Mouse (Mus musculus): ENCODE measurements at regions not wholly inside any gene's neighbourhood (a gene's known extent, or its start where the extent isn't known, plus 50 kb on each side); places are given as distances from the start of the nearest gene placed in this dataset.

DNA sequence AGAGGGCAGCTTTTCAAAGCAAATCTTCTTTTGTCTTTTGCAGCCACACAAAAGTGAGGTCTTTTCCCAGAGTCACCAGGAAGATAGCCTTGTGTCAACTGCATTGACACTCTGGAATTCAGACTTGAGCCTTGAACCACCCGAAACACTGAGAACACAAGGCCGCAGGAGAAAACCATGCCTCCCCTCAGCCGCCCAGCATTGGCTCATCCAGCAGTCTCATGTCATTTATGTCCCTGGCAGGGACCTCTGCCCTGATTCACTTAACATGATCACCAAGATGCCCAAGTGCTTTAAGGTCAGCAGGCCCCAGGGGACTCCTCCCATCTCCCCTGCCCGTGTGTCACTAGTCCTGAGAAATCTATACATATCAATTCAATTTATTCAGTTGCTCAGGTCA is 173.1 kb upstream of the Kdm8 start:
- DNase-seq = no peak

DNA sequence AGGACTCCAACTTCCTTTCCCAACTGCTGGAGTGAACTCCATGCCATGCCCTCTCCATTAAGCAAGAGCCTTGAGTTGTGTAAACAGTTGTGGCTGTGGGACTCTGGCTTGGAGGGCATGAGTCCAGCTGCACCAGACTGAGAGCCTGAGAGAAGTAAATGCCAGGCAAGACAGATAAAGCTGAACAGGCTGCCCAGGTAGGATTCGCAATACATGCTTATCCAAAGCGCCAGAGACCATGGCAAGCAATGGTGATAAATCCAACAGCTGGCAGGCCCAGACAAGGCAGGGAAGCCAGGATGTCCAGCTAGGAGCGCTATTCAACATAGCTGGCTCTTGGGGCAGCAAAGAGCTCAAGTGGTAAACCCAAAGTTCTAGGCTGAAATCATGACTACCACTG is 163.1 kb upstream of the Kdm8 start:
- no peak for DNase-seq

DNA sequence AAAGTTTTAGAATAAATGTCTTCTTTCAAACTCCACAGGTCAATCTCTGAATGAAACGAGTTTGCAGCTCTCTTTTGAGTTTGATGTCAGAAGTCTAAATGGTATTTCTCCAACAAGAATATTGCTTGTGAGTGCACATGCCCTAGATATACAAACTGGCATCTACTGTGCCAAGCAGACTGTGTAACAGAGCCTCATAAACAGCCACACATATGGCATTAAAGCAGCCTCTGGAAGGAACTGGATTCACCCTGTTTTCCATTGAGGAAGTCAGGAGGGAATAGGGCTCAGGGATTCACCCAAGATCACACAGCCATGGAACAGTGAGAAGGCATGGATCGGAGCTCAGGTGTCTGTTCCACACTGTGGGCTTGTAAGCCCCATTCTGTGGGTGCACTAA is 149.2 kb upstream of the Kdm8 start:
- no peak for DNase-seq

DNA sequence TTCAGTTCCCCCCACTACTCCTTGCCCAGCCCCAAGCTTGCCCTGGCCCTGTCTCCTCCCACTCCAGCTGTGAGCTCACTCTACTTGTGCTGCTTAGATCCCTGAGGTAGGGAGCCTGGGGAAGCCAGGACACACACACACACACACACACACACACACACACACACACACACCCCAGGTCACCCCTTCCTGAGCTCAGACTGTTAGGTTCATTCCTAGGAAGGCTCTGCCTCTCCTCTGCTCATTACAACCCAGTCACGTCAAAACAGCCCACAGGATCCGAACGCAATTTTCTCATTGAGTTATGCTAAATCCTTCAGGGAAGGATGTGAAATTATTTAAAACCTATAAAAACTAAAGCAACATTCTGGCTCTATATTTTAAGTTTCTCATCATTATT is 136.0 kb upstream of the Kdm8 start:
- DNase-seq = no peak

DNA sequence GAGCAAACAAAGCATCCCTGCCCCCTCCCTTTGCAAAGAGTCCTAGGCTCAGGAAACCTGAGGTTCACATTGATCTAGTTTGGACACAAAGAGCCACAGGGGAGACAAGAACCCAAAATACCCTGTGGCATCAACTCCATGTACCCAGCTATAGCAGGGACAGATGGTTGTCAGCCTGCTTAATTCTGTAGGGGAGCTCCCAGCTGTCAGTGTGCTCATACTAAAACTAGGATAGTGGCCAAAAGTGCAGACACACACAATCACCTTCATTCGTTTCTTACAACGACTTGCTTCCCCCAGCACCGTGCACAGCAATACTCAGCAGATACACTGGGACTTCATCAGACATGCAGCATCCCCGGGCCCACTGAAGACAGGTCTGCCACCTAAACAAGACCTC is 133.5 kb upstream of the Kdm8 start:
- DNase-seq = no peak

DNA sequence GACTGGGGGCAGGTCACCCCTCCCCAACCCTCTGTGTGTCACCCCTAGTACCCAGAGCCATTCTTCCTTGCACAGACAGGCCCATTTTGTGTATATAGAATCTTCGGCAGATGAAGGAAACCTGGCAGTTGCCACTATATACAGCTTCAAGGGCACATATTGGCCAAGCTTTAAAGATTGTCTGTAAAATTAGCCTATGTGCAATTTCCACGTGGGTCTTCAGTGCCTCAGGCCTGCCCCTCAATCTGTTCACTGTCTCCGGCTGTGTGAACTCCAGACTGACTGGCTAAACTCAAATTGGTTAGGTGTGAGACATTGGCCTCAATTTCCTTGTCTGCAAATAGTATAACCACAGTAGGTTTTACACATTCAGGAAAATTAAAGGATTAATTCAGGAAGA is 130.9 kb upstream of the Kdm8 start:
- no peak for DNase-seq

DNA sequence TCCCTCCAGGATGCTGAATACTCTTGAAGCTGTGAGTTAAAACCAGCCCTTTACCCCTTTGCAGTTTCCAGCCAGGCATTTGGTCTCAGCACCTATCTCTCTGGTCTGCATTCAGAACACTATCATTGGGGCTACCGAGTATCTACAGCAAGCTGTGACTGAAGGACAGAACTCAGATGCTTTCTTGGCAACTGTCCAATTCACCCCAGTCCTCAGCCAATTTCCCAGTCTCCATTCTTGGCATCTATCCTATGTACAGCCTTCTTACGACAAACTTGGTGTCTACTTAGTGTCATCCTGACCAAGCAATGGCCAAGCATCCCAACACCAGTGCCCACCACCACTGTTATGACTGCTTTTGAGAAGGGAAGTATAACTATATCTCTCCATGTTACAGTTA is 109.7 kb upstream of the Kdm8 start:
- no peak for DNase-seq

DNA sequence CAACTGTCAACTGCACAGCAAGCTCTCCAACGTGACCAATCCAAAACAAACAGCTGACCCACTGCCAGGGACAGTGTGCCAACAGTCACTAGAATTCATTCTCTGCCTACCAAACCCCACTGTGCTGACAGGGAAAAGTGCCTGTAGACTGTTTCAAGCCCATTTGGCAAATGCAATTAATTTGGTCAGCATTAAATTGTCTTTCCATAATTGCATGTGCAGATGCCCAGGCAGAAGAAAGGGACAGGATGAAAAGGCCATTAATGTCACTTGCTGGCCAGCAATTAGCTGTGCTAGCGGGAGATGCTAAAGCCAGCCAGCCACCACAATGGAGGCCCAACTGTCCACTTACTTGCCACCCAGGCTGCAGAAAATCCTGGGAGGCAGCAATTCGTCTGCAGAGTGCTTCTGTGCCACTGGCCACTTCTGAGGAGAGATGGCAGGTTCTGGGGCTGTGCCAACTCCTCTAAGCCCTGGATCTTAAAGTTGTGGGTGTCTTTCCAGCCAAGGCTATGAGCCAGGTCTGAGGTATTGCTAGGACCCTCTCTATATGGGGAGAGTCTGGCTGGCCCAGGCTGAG is 108.8 kb upstream of the Kdm8 start:
- DNase-seq = no peak

DNA sequence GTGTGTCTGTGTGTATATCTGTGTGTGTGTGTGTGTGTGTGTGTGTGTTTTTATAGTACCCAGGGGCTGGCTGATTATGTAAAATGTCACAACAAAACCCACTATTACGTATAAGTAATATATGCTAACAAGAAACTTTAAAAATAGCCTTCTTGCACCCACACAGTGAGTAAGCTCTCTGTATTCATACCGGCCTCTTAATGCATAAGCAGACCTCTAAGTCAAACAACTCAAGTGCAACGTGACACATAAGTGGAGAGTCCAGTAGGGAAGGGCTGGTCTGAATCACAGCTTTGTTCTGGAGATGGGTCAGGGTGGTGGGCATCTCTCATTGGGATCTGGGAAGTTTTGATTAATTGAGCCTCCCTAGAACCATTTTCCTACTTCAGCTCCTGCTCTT is 107.7 kb upstream of the Kdm8 start:
- no peak for DNase-seq

DNA sequence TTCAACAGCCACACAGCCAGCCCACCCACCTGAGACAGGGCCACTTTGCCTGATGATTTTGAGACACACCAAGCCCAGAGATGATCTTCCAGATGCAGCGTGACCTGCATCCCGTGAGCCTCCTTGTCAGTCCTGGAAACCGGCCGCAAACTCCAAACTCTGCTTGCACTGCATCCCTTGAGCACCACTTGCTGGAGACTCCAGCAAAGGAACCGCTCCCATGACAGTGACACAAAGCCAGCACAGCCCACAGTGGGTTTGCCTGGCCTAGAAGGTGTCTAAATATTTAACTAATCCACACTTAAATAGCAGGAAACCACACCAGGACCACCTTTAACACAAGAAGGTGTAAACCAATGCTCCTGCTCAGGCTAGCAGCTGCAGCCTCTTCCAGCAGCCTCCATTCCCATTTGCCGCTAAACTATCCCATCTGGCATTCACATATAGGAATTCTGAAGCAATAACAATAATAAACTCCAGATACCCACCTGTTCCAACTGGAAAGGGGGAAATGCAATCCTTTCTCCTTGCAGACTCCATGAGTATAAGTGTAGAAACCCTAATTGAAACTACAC is 106.2 kb upstream of the Kdm8 start:
- no peak for DNase-seq

DNA sequence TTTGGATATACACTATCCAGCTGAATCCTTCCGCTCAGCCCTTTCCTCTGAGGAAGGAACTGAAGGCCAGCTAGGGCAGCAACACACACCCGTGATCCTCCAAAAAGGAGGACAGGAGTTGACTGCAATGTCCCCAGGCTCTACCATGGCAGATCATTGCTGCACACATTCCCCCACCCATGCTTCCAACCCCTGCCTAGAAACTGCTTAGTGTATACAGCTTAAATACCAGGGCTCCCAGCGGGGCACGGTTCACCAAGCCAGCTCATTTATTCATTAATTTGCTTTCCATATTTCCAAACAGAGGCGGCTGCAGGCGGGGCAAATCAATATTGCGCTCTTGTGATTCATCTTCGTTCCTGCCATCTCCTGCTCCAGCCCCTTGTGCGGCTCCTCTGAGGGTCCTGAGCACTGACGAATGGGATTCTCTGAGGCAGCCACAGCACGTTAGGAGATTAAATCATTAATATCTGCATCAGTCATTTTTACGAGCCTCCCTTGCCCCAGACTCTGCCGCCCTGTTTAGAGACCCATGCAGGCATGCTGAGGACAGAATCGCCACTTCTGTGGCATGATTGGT is 104.1 kb upstream of the Kdm8 start:
- no peak for DNase-seq

DNA sequence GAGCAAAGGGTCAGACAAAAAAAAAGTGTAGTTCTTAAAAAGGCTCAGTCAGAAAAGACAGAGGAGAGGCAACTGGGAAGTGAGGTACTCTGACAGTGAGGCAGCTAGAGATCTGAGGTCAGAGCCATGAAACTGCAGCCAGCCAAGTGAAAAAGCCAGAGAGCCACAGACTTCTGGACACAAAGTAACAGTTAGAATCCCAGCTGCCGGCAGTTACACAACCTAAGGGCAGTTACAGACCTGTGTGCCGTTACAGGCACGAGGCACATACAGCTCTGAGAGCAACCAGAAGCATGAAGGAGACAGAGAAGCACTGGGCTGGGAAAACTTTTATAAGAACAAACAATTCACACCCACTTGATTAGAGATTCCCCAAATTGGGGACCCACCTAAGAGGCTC is 94.9 kb upstream of the Kdm8 start:
- DNase-seq = peak; percentile 11

DNA sequence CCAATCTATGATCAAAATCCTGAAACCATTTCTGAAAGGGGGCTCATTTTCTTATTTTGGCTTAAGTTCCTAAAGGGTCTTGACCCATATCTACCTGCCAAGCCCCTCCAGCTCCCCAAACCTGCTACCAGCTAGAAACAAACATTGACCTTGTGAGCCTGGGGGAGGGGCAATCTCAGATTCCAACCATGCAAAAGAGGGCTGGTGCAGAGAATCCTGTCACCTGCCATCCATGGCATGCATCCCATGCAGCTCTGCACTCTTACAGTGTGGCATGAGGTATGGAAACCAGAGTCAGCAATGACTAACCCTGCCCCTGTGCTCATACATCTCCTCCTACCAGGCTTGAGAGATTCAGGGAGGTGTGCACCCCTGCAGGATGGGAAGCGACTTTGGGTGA is 90.3 kb upstream of the Kdm8 start:
- DNase-seq = no peak

DNA sequence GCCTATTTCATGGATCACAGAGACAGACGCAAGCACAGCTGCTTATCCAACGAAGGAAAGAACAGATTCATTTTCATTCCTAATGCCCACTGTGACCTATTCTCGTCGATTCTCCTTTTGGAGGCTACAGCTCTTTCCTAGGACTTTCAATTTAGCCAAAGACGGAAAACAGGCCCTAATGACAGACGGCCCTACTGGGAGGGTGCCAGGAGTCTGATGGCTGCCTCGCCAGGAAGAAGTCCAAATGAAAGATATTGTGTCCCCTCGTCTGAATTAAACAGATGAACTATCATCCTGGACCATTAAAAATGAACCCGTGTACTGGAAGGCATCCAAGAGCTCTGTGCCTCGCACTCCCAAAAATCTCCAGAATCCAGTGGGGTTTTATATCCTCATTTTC is 89.5 kb upstream of the Kdm8 start:
- no peak for DNase-seq

DNA sequence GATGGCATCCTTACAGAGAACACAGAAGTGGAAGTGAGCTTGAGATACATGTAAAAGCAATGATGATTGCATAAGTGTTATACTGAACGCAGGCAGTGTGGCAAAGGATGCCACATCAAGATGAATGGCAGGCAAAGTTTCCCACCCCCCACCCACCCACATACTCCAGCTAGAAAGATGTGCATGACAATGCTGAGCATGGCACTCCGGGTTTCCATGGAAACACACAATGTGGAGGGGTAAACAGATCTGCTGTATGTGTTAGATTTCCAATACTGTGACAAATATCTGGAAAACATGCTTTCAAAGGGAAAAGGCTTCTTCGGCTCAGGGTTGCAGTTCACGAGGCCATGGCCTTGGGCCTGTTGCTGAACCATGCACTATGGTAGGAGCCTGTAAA is 86.5 kb upstream of the Kdm8 start:
- DNase-seq = no peak

DNA sequence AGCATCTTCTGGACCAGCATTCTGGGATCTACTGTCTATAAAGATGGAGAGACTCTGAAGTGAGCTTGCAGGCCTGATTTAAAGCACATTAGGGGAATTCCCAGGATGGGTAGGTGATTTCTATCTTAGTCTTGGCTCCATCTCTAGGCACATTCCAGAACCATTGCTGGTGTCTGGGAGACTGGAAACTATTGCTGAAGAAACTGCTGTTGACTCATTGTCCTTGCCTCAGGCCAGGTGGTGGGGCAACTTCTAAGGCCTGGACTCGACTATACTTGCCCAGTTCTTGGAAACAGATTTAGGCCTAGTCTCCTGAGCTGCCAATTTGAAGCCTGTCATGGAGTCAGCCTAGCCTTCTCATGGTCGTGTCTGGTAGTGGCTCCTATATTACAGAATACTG is 61.5 kb upstream of the Kdm8 start:
- no peak for DNase-seq

DNA sequence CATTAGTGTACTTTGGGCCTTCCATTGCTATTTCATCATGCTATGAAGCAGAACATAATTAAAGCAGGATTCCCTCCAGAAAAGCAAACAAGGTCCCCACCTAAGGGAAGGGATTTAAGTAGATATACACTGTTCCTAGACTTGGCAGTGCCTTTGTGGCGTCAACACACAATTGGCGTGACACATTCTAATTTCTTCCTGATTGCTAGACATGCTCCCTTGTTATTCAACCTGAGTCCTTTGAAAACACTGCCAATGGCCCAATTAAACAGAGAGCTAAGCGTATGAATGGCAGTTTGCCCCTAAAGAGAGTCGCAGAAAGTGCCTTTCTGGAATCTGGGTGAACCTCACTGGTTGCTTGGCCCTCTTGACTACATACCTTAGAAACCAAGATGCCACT is 60.3 kb upstream of the Kdm8 start:
- DNase-seq = no peak

DNA sequence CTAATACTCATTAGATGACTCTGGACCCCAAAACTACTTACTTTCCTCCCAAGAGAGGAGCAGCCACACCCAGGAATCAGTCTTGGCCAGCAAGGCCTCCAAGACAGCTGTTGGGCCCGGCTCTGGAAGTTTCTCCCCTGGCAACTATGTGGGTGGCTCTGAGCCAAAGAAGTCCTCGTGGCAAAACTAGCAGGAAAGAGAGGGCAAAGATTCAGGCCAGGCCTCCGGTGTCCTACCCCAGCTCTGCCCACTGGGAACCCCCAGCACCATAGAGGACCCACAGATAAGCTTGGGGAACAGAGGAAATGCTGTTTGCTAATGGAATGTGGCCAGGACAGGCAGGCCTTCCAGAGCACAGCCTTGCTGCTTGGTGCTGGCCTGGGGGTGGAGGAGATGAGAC is 51.9 kb upstream of the Kdm8 start:
- peak; percentile 67 for DNase-seq

DNA sequence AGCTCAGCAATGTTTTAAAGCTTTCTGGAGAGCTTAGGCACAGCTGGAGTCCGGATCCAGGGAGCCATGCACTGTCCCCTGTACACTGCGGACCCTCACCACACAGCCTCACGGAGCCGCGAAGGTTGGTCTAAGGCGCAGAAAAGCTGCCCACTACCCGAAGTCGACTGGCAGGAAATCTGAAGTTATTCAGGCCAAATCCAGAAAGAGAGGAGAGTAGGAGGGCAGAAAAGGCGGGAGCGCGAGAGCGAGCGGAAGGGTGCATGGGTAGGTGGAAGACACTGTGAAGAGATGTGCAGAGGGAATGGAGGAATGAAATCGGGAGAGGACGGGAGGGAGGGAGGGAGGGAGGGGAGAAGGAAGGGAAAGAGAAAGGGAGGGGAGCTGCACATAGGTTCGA is 51.2 kb upstream of the Kdm8 start:
- no peak for DNase-seq

DNA sequence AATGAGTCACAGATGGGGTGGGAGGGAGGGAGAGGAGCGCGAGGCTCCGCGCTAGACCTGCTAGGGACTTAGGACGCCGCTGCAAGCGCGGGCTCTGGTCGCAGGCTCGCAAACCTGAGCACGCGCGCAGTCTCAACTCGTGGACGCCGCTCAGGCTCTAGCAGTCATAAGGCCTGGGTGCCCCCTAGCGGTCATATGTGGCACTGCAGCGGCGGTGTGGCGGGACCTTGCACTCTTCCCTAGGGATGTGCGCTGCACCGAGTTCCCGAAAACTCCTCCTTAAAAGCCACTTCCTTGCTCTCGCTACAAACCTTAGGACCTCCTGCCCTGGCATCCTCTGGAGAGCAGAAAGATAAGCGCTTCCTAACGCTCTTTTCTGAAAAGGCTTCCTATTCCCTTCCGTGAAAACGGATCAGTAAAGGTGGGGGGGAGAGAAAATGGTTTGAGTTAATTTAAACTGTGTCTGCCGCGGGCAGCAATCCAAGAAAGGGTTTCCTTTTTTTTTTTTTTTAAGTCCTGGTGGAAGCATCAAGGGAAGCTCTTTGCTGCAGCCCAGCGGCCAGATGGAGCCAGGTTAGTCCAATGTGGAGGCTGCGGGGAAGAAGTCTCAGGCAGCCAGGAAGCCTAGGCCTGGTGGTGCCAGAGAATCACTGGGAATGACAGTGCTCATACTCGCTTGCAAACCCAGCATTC is 50.7 kb upstream of the Kdm8 start:
- peak; percentile 89 for DNase-seq
